8 mouse cellular contexts compared by ENCODE assay signal in genomic region chr2:152104711-152105317, GRCm38 (mm10). TPM values are rescaled to one million over a fixed set of nuclear protein-coding genes. Genes with fewer than 3 reads are reported as not detected.
DNase-seq lines count a peak whose midpoint lies in the region; ATAC-seq lines count a peak whose summit lies in the region.

No protein-coding gene starts in this region.

- H3K4me3 ChIP-seq in forebrain, embryonic 11.5 days (ENCODE audit: low read depth, low read length), result peak overlapping the region; percentile 65
- H3K4me3 ChIP-seq in limb, embryonic 11.5 days (ENCODE audit: low read depth, low read length), result peak overlapping the region; percentile 57

- no peak overlapping the region for H3K27ac ChIP-seq in forebrain, embryonic 11.5 days (ENCODE audit: low read depth, low read length)
- no peak overlapping the region for H3K27ac ChIP-seq in limb, embryonic 11.5 days (replicated peaks; ENCODE audit: low read depth, low read length)

- ATAC-seq in CD4-positive, CD25-positive, alpha-beta regulatory T cell, adult 4 months, result peak; percentile 35
- peak; percentile 22; the same call in 1 of the 2 replicates for ATAC-seq in forebrain, embryonic 11.5 days (replicated peaks; ENCODE audit: low FRiP score)
- no peak; the same call in none of the 2 replicates for ATAC-seq in limb, embryonic 11.5 days (ENCODE audit: insufficient number of reproducible peaks, low FRiP score, low TSS enrichment, low read depth)
- 0 out of 2 replicates have a peak, but pooled peaks have one; percentile 4 for ATAC-seq in monocyte, adult 5-6 weeks (replicated peaks; ENCODE audit: insufficient number of reproducible peaks, low FRiP score, low TSS enrichment, poor library complexity, severe bottlenecking)

- peak; percentile 44 for DNase-seq in embryo, embryonic 10.5 days (ENCODE audit: low spot score)
- DNase-seq in embryo, embryonic 9.5 days (ENCODE audit: extremely low spot score), result no peak
- DNase-seq in forebrain, embryonic 11.5 days (ENCODE audit: low spot score), result no peak
- no peak for DNase-seq in limb, embryonic 11.5 days (ENCODE audit: low spot score)
- no peak for DNase-seq in adrenal gland, postnatal 14 days
- no peak for DNase-seq in gastrocnemius, postnatal 36 days

- H3K4me2 ChIP-seq in forebrain, embryonic 11.5 days (ENCODE audit: low read depth, low read length, severe bottlenecking), result peak overlapping the region; percentile 89
- peak overlapping the region; percentile 88 for H3K4me2 ChIP-seq in limb, embryonic 11.5 days (ENCODE audit: low read depth, severe bottlenecking)

- 21% methylated on average over 17 of the region's 17 CpGs for WGBS in forebrain, embryonic 11.5 days
- 21% methylated on average over 17 of the region's 17 CpGs for WGBS in limb, embryonic 11.5 days

- H3K9me3 ChIP-seq in forebrain, embryonic 11.5 days (ENCODE audit: control insufficient read depth, low read length), result no peaks in the 10 kb centered on the region
- H3K9me3 ChIP-seq in limb, embryonic 11.5 days (ENCODE audit: control insufficient read depth, low read length), result no peaks in the 10 kb centered on the region

- intact Hi-C loops in gastrocnemius, postnatal 36 days (cut with DNase I), result loop anchor here (2.0 kb wide), 1 partner anchor 16 kb away; no protein-coding TSS in a partner anchor

- H3K9ac ChIP-seq in forebrain, embryonic 11.5 days (ENCODE audit: low read length), result peak overlapping the region; percentile 86
- no peak overlapping the region for H3K9ac ChIP-seq in limb, embryonic 11.5 days (ENCODE audit: low read length)

- H3K27me3 ChIP-seq in forebrain, embryonic 11.5 days (ENCODE audit: control insufficient read depth, insufficient read depth, low read length), result no peaks in the 10 kb centered on the region; the same call in 1 of the 2 replicates
- H3K27me3 ChIP-seq in limb, embryonic 11.5 days (ENCODE audit: control insufficient read depth, insufficient read depth, low read length), result no peaks in the 10 kb centered on the region

- peaks cover 7% of the 10 kb centered on the region; the same call in 1 of the 2 replicates for H3K4me1 ChIP-seq in forebrain, embryonic 11.5 days (replicated peaks; ENCODE audit: control insufficient read depth, insufficient read depth, low read length)
- H3K4me1 ChIP-seq in limb, embryonic 11.5 days (ENCODE audit: control insufficient read depth, insufficient read depth, low read length), result peaks cover 5% of the 10 kb centered on the region; the same call in 1 of the 2 replicates

- no peaks in the 10 kb centered on the region for H3K36me3 ChIP-seq in forebrain, embryonic 11.5 days (ENCODE audit: control insufficient read depth, insufficient read depth, low read length)
- no peaks in the 10 kb centered on the region for H3K36me3 ChIP-seq in limb, embryonic 11.5 days (ENCODE audit: control insufficient read depth, insufficient read depth, low read length)

RNA-seq across cellular contexts. Expression of gene Srxn1, which starts 0.5 kb away (rescaled TPM):
- polyA plus RNA-seq in CD4-positive, CD25-positive, alpha-beta regulatory T cell, adult 4 months (2017; shearing (Covaris generic)), result 1 to 10 TPM; 2.2 to 3.0 TPM
- 14.3 and 15.0 TPM in 2 replicates for polyA plus RNA-seq in forebrain, embryonic 11.5 days (2014; fragmentation: Nextera tagmentation; extraction: Ambion mirVana)
- 8.2 and 8.9 TPM in 2 replicates for polyA plus RNA-seq in limb, embryonic 11.5 days (2014; fragmentation: Nextera tagmentation; extraction: Ambion mirVana)
- 14.1 to 28.0 TPM (median 16.1 TPM) in 3 replicates for total RNA-seq in monocyte, adult 5-6 weeks (2017)
- total RNA-seq in adrenal gland, postnatal 14 days (2021), result 267 and 289 TPM in 2 replicates
- total RNA-seq in gastrocnemius, postnatal 36 days (2021), result 10 to 100 TPM; 21.3 to 21.5 TPM

RNA-seq across cellular contexts. Expression of gene Scrt2, which starts 23.5 kb away (rescaled TPM):
- not detected for polyA plus RNA-seq in CD4-positive, CD25-positive, alpha-beta regulatory T cell, adult 4 months (2017; shearing (Covaris generic))
- 10.0 and 11.3 TPM in 2 replicates for polyA plus RNA-seq in forebrain, embryonic 11.5 days (2014; fragmentation: Nextera tagmentation; extraction: Ambion mirVana)
- polyA plus RNA-seq in limb, embryonic 11.5 days (2014; fragmentation: Nextera tagmentation; extraction: Ambion mirVana), result 0.07 TPM in 1 of 2 replicates, not detected in the other
- not detected in 3 replicates for total RNA-seq in monocyte, adult 5-6 weeks (2017)
- 0.30 and 0.33 TPM in 2 replicates for total RNA-seq in adrenal gland, postnatal 14 days (2021)
- not detected for total RNA-seq in gastrocnemius, postnatal 36 days (2021)

RNA-seq across cellular contexts. Expression of gene Tcf15, which starts 38.5 kb away (rescaled TPM):
- not detected for polyA plus RNA-seq in CD4-positive, CD25-positive, alpha-beta regulatory T cell, adult 4 months (2017; shearing (Covaris generic))
- 3.4 and 3.5 TPM in 2 replicates for polyA plus RNA-seq in forebrain, embryonic 11.5 days (2014; fragmentation: Nextera tagmentation; extraction: Ambion mirVana)
- 20.2 and 25.2 TPM in 2 replicates for polyA plus RNA-seq in limb, embryonic 11.5 days (2014; fragmentation: Nextera tagmentation; extraction: Ambion mirVana)
- total RNA-seq in monocyte, adult 5-6 weeks (2017), result not detected in 3 replicates
- 20.2 and 22.0 TPM in 2 replicates for total RNA-seq in adrenal gland, postnatal 14 days (2021)
- 10 to 100 TPM; 15.7 to 17.4 TPM for total RNA-seq in gastrocnemius, postnatal 36 days (2021)

Comparison
In these comparisons a context has a peak if more than half of its experiments do, and no peak if none do; other contexts are left out.
1. RNA of gene Tcf15, which starts 38.5 kb away (total RNA-seq): 20.2 to 22.0 TPM in adrenal gland, postnatal 14 days and 15.7 to 17.4 TPM in gastrocnemius, postnatal 36 days; not detected in monocyte, adult 5-6 weeks; every median in the first group is over 10 times any median in the second.